Mouse (Mus musculus) stomach, embryonic 15.5 days (tissue): ENCODE measurements around the gene Casd1. TPM values are rescaled to one million over a fixed set of nuclear protein-coding genes. Genes with fewer than 3 reads are reported as not detected.

ENCODE experiments used
- ATAC-seq: fragments of 200-750 bp; cut with Nextera tagmentation; 2 replicates; pipeline ENCODE4 v1.8.0; 2017; ENCODE audit warnings: low read depth, moderate number of reproducible peaks, moderate TSS enrichment; ENCODE audit not compliant: insufficient read depth, low FRiP score
- H3K27ac ChIP-seq: fragments of 300-500 bp; sonication (generic); 2 replicates; pipeline ENCODE4 v1.5.1; 2015; ENCODE audit warnings: mild to moderate bottlenecking, inconsistent platforms
- H3K27me3 ChIP-seq: fragments of 300-500 bp; sonication (generic); replicated peaks from 2 replicates; pipeline ENCODE4 v1.6.1; 2015; ENCODE audit warnings: inconsistent platforms
- H3K36me3 ChIP-seq: fragments of 300-500 bp; sonication (generic); 2 replicates; pipeline ENCODE4 v1.6.1; 2015; ENCODE audit warnings: inconsistent platforms
- H3K4me1 ChIP-seq: fragments of 300-500 bp; sonication (generic); 2 replicates; pipeline ENCODE4 v1.6.1; 2015; ENCODE audit warnings: inconsistent platforms
- H3K4me2 ChIP-seq: fragments of 300-500 bp; sonication (generic); 2 replicates; pipeline ENCODE4 v1.6.1; 2015; ENCODE audit warnings: mild to moderate bottlenecking, inconsistent platforms
- H3K4me3 ChIP-seq: fragments of 300-500 bp; sonication (generic); replicated peaks from 2 replicates; pipeline ENCODE4 v1.5.1; 2015; ENCODE audit warnings: inconsistent platforms
- H3K9ac ChIP-seq: fragments of 300-500 bp; sonication (generic); 2 replicates; pipeline ENCODE4 v1.6.1; 2015; ENCODE audit warnings: inconsistent platforms
- H3K9me3 ChIP-seq: fragments of 300-500 bp; sonication (generic); 2 replicates; pipeline ENCODE4 v1.6.1; 2016; ENCODE audit warnings: inconsistent platforms
- WGBS: fragments of 180-500 bp; shearing (Covaris S2); methylation state at CpG from one replicate; pipeline ENCODE4 v1.1.7; 2015; 5-methylcytosine and 5-hydroxymethylcytosine counted together
- polyA plus RNA-seq: library from polyadenylated mRNA; unstranded; fragments of >200 nt; fragmentation: Nextera tagmentation; extraction: Ambion mirVana; gene quantifications from 2 replicates; pipeline ENCODE4 v1.2.1, GENCODE M21; 2015

The Casd1 gene
- polyA plus RNA-seq, 1 experiment from 2014 or later: 25.5 TPM

GRCm38 (mm10) chr6:4583485-4583884 is 17.2 kb upstream of the Casd1 start:
- Histone ChIP-seq H3K9ac (no peak overlapping the region), H3K36me3 (no peaks in the 10 kb centered on the region), H3K27ac (no peak overlapping the region), H3K4me2 (no peak overlapping the region), H3K4me3 (no peak overlapping the region), H3K4me1 (no peaks in the 10 kb centered on the region), H3K9me3 (no peaks in the 10 kb centered on the region), H3K27me3 (no peaks in the 10 kb centered on the region)
- 43% methylated on average over 6 of the region's 6 CpGs for WGBS
- peak; percentile 84 for ATAC-seq

GRCm38 (mm10) chr6:4587946-4588345 is 12.7 kb upstream of the Casd1 start:
- no peak for ATAC-seq
- Histone ChIP-seq H3K9ac (no peak overlapping the region), H3K9me3 (no peaks in the 10 kb centered on the region), H3K4me3 (no peak overlapping the region), H3K4me1 (no peaks in the 10 kb centered on the region), H3K27me3 (no peaks in the 10 kb centered on the region), H3K27ac (no peak overlapping the region), H3K36me3 (no peaks in the 10 kb centered on the region), H3K4me2 (no peak overlapping the region)
- WGBS: 69% methylated on average over 4 of the region's 4 CpGs

DNA sequence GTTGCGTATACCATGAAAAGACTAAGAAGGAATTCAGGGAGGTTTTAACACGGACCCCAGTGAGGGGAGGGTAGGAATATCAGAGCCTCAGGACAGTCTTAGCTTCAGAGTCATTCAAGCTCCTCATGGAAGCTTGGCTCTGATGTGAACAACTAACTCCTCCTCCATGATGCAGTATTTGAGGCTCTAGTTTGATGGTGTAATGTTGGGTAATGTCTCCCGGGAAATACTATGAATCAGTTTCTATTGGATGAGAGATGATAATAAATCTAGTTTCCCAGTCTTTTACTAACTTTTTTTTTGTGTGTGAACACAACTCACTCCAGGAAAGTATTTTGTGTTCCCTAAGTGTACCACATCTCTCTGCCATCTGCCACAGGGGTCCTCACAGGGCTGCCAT is 11.9 kb upstream of the Casd1 start:
- H3K27ac ChIP-seq: no peak overlapping the region
- no peak for ATAC-seq
- H3K4me3 ChIP-seq: no peak overlapping the region
- H3K9me3 ChIP-seq: no peaks in the 10 kb centered on the region
- no peak overlapping the region for H3K4me2 ChIP-seq
- 89% methylated on average over 3 of the region's 3 CpGs for WGBS
- no peak overlapping the region for H3K9ac ChIP-seq
- H3K4me1 ChIP-seq: no peaks in the 10 kb centered on the region
- H3K36me3 ChIP-seq: no peaks in the 10 kb centered on the region
- H3K27me3 ChIP-seq: no peaks in the 10 kb centered on the region

GRCm38 (mm10) chr6:4590089-4590488 is 10.6 kb upstream of the Casd1 start:
- no peak overlapping the region for H3K27ac ChIP-seq
- H3K4me2 ChIP-seq: no peak overlapping the region
- no peaks in the 10 kb centered on the region for H3K27me3 ChIP-seq
- no peak overlapping the region for H3K9ac ChIP-seq
- no peaks in the 10 kb centered on the region for H3K4me1 ChIP-seq
- 61% methylated on average over 8 of the region's 8 CpGs for WGBS
- ATAC-seq: no peak
- no peaks in the 10 kb centered on the region for H3K36me3 ChIP-seq
- no peak overlapping the region for H3K4me3 ChIP-seq
- no peaks in the 10 kb centered on the region for H3K9me3 ChIP-seq

- 0 out of 2 replicates have a peak overlapping the region, but pooled peaks have one; percentile 16 for H3K27ac ChIP-seq
- 52% methylated on average over 4 of the region's 4 CpGs for WGBS
Measured at GRCm38 (mm10) chr6:4597711-4598110, 2.9 kb upstream of the Casd1 start.

DNA sequence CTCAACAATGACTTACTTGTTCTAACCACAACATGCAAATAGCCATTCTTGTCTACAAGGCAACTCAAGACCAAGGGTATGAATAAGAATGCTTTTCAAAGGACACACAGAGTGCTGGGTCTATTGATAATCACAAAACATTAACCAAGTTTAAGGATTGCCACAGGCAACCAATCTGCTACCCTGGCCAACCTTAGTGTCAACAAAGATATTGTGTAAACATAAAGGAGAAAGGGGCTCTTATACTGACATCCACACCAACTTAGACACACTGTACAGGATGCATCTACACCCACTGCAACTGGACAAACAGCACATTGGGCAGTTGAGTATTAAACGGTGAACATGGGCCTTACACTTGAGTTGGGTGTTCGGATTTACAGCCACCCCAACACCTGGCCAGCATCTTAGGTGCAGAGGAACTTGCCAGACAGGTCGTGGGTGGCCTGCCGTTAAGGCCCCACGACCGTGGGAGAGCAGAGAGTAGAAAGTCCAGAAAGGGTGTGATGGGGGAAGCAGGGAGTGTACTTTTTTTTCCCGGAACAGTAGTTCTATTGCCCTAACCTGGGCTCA is 468 bp upstream of the Casd1 start:
- Histone ChIP-seq H3K4me2 (peak overlapping the region; percentile 86), H3K4me3 (peak overlapping the region; percentile 85), H3K9me3 (no peaks in the 10 kb centered on the region), H3K27ac (peak overlapping the region; percentile 94), H3K36me3 (no peaks in the 10 kb centered on the region), H3K9ac (peak overlapping the region; percentile 96; the same call in 1 of the 2 replicates), H3K27me3 (no peaks in the 10 kb centered on the region), H3K4me1 (peaks cover 8% of the 10 kb centered on the region; the same call in 1 of the 2 replicates)
- ATAC-seq: 0 out of 2 replicates have a peak, but pooled peaks have one; percentile 8
- WGBS: 22% methylated on average over 7 of the region's 7 CpGs

More at GRCm38 (mm10) chr6:4597711-4598110, 2.9 kb upstream of the Casd1 start:
- Histone ChIP-seq H3K9me3 (no peaks in the 10 kb centered on the region), H3K27me3 (no peaks in the 10 kb centered on the region), H3K9ac (no peak overlapping the region), H3K4me2 (no peak overlapping the region), H3K4me3 (no peak overlapping the region), H3K4me1 (peaks cover 8% of the 10 kb centered on the region; the same call in 1 of the 2 replicates), H3K36me3 (no peaks in the 10 kb centered on the region)
- ATAC-seq: no peak

DNA sequence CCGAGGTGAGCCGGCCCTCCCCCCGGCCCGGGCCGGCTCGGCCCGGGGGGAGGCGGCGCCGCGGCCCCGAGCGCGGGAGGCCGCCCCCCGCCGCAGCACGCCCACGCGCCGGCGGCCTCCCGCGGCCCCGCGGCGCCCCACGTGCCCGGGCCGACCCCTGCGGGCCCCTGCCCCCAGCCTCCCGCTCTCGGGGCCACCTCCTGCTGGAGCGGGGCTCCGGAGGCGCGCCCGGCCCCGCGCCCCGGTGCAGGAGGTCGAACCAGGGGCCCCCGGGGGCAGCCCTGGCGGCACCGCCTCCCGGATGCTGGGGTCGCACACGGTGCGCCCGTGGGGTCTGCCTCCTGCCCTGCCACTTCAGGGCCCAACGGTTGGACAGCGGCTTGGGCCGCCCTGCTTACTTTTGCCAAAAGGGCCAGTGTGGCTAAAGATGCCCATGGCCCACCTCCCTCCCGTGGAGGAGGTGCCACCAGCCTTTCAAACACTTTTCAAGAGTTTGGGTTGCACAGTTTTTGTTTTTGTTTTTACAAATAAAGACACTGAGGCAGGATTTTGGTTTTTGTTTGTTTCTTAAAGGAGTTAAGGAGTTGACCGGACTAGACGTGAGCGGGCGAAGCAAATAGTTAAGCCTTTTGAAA is 775 bp downstream of the Casd1 start:
- Histone ChIP-seq H3K4me1 (peaks cover 9% of the 10 kb centered on the region; the same call in 1 of the 2 replicates), H3K9me3 (no peaks in the 10 kb centered on the region), H3K27ac (peak overlapping the region; percentile 94), H3K9ac (peak overlapping the region; percentile 96), H3K27me3 (no peaks in the 10 kb centered on the region), H3K36me3 (no peaks in the 10 kb centered on the region), H3K4me2 (peak overlapping the region; percentile 86), H3K4me3 (peak overlapping the region; percentile 85)
- 6% methylated on average over 27 of the region's 58 CpGs for WGBS
- ATAC-seq: peak; percentile 51

GRCm38 (mm10) chr6:4602012-4602411 is 1.4 kb downstream of the Casd1 start:
- H3K27ac ChIP-seq: peak overlapping the region; percentile 94; the same call in 1 of the 2 replicates
- no peaks in the 10 kb centered on the region for H3K36me3 ChIP-seq
- H3K9ac ChIP-seq: peak overlapping the region; percentile 96; the same call in 1 of the 2 replicates
- 61% methylated on average over 5 of the region's 5 CpGs for WGBS
- no peak for ATAC-seq
- no peaks in the 10 kb centered on the region for H3K9me3 ChIP-seq
- H3K27me3 ChIP-seq: no peaks in the 10 kb centered on the region
- peak overlapping the region; percentile 85 for H3K4me3 ChIP-seq
- peaks cover 10% of the 10 kb centered on the region; the same call in 1 of the 2 replicates for H3K4me1 ChIP-seq
- peak overlapping the region; percentile 86 for H3K4me2 ChIP-seq

- Histone ChIP-seq H3K36me3 (0 out of 2 replicates have a peak, but pooled peaks cover 5% of the 10 kb centered on the region), H3K4me1 (0 out of 2 replicates have a peak, but pooled peaks cover 2% of the 10 kb centered on the region), H3K27me3 (no peaks in the 10 kb centered on the region), H3K9me3 (no peaks in the 10 kb centered on the region), H3K4me2 (no peak overlapping the region), H3K27ac (no peak overlapping the region), H3K9ac (no peak overlapping the region), H3K4me3 (no peak overlapping the region)
- WGBS: 80% methylated on average over 4 of the region's 4 CpGs
- ATAC-seq: no peak
Measured at GRCm38 (mm10) chr6:4606394-4606793, 5.8 kb downstream of the Casd1 start.

GRCm38 (mm10) chr6:4610216-4610896 is 9.7 kb downstream of the Casd1 start:
- H3K4me1 ChIP-seq: 0 out of 2 replicates have a peak, but pooled peaks cover 2% of the 10 kb centered on the region
- no peaks in the 10 kb centered on the region for H3K9me3 ChIP-seq
- H3K27me3 ChIP-seq: no peaks in the 10 kb centered on the region
- H3K27ac ChIP-seq: no peak overlapping the region
- ATAC-seq: no peak
- 80% methylated on average over 4 of the region's 4 CpGs for WGBS
- H3K4me2 ChIP-seq: no peak overlapping the region
- no peak overlapping the region for H3K4me3 ChIP-seq
- no peak overlapping the region for H3K9ac ChIP-seq
- peaks cover 9% of the 10 kb centered on the region for H3K36me3 ChIP-seq

GRCm38 (mm10) chr6:4611853-4612252 is 11.2 kb downstream of the Casd1 start:
- Histone ChIP-seq H3K36me3 (peaks cover 9% of the 10 kb centered on the region), H3K9ac (no peak overlapping the region), H3K4me3 (no peak overlapping the region), H3K9me3 (no peaks in the 10 kb centered on the region), H3K4me2 (no peak overlapping the region), H3K4me1 (no peaks in the 10 kb centered on the region), H3K27ac (no peak overlapping the region), H3K27me3 (no peaks in the 10 kb centered on the region)
- WGBS: 78% methylated on average over 4 of the region's 4 CpGs
- no peak for ATAC-seq

- no peak for ATAC-seq
- WGBS: 88% methylated on average over 7 of the region's 7 CpGs
- H3K27me3 ChIP-seq: no peaks in the 10 kb centered on the region
- no peak overlapping the region for H3K4me3 ChIP-seq
- peaks cover 9% of the 10 kb centered on the region for H3K36me3 ChIP-seq
- no peaks in the 10 kb centered on the region for H3K9me3 ChIP-seq
- no peaks in the 10 kb centered on the region for H3K4me1 ChIP-seq
- no peak overlapping the region for H3K4me2 ChIP-seq
- H3K27ac ChIP-seq: no peak overlapping the region
- no peak overlapping the region for H3K9ac ChIP-seq
Measured at GRCm38 (mm10) chr6:4612431-4612830, 11.8 kb downstream of the Casd1 start.
